8 mouse cellular contexts compared by ENCODE assay signal in the genomic region with DNA sequence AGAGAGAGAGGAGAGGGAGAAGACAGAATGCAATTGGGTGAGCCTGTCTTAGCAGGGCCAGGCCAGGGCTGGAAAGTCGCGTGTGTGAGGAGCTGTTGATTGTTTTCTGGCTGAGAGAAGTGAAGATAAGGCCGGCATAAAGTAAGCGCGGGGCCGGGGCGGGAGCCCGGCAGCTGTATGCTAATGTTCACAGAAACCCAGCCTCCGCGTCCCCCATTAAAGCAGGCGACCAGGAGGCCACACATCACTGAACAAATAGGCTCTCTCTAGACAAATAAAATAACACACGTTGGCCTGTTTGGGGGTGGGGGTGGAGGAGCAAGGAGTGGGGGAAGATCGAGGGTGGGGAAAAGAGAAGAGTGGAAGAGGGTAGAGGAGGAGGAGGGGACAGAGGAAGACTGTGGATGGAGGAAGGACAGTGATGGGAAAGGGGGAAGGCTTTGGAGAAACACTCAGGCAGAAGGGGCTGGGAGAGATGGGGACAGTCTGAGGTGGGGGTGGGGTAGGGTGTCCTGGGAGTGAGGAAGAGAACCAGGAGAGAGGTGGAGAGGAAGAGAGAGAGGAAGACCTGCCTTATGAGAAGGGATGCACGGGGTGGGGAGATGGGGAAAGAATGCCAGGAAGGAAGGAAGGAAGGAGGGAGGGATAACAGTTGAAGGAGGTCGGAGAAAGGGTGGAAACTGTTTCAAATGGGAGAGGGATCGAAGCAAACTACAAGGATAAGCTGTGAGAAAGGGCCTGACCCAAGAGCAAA. TPM values are rescaled to one million over a fixed set of nuclear protein-coding genes. Genes with fewer than 3 reads are reported as not detected.
A peak's percentile ranks its signal among the peaks of the same experiment; 100 is the strongest.
DNase-seq lines count a peak whose midpoint lies in the region; ATAC-seq lines count a peak whose summit lies in the region.

No protein-coding gene starts in this region.

- no peak overlapping the region for H3K9ac ChIP-seq in intestine, embryonic 15.5 days
- no peak overlapping the region for H3K9ac ChIP-seq in intestine, embryonic 16.5 days (ENCODE audit: low read depth, low read length)
- no peak overlapping the region; the same call in 1 of the 2 replicates for H3K9ac ChIP-seq in heart, embryonic 12.5 days

- H3K36me3 ChIP-seq in intestine, embryonic 15.5 days, result no peaks in the 10 kb centered on the region
- no peaks in the 10 kb centered on the region for H3K36me3 ChIP-seq in intestine, embryonic 16.5 days (ENCODE audit: control insufficient read depth, insufficient read depth, low read length)
- no peaks in the 10 kb centered on the region for H3K36me3 ChIP-seq in heart, embryonic 12.5 days
- H3K36me3 ChIP-seq in midbrain, embryonic 10.5 days, result no peaks in the 10 kb centered on the region

- ATAC-seq in intestine, embryonic 15.5 days, result peak; percentile 18; the same call in 1 of the 2 replicates
- no peak for ATAC-seq in intestine, embryonic 16.5 days
- no peak for ATAC-seq in heart, embryonic 12.5 days (ENCODE audit: insufficient number of reproducible peaks, low FRiP score)

- H3K27ac ChIP-seq in intestine, embryonic 15.5 days, result no peak overlapping the region
- no peak overlapping the region for H3K27ac ChIP-seq in intestine, embryonic 16.5 days (ENCODE audit: low read length)
- H3K27ac ChIP-seq in heart, embryonic 12.5 days (ENCODE audit: poor library complexity, severe bottlenecking), result no peak overlapping the region
- peak overlapping the region; percentile 89 for H3K27ac ChIP-seq in midbrain, embryonic 10.5 days (replicated peaks)

- peaks cover 27% of the 10 kb centered on the region for H3K4me1 ChIP-seq in intestine, embryonic 15.5 days (replicated peaks)
- peaks cover 22% of the 10 kb centered on the region for H3K4me1 ChIP-seq in intestine, embryonic 16.5 days (ENCODE audit: control insufficient read depth, insufficient read depth, low read length)
- H3K4me1 ChIP-seq in heart, embryonic 12.5 days (replicated peaks), result peaks cover 40% of the 10 kb centered on the region
- H3K4me1 ChIP-seq in midbrain, embryonic 10.5 days, result peaks cover 79% of the 10 kb centered on the region

- H3K9me3 ChIP-seq in intestine, embryonic 15.5 days, result no peaks in the 10 kb centered on the region
- H3K9me3 ChIP-seq in intestine, embryonic 16.5 days (ENCODE audit: control insufficient read depth, low read length), result no peaks in the 10 kb centered on the region
- no peaks in the 10 kb centered on the region for H3K9me3 ChIP-seq in heart, embryonic 12.5 days (replicated peaks)
- H3K9me3 ChIP-seq in midbrain, embryonic 10.5 days (replicated peaks), result no peaks in the 10 kb centered on the region

- peaks cover 69% of the 10 kb centered on the region for H3K27me3 ChIP-seq in intestine, embryonic 15.5 days (replicated peaks)
- peaks cover 57% of the 10 kb centered on the region for H3K27me3 ChIP-seq in intestine, embryonic 16.5 days (replicated peaks; ENCODE audit: control insufficient read depth, insufficient read depth, low read length)
- H3K27me3 ChIP-seq in heart, embryonic 12.5 days (replicated peaks), result peaks cover 60% of the 10 kb centered on the region
- peaks cover 98% of the 10 kb centered on the region for H3K27me3 ChIP-seq in midbrain, embryonic 10.5 days (ENCODE audit: low read depth, poor library complexity, severe bottlenecking)

- peak overlapping the region; percentile 56 for H3K4me2 ChIP-seq in intestine, embryonic 15.5 days (replicated peaks)
- H3K4me2 ChIP-seq in intestine, embryonic 16.5 days (ENCODE audit: low read depth, low read length), result no peak overlapping the region
- H3K4me2 ChIP-seq in heart, embryonic 12.5 days, result peak overlapping the region; percentile 64

- DNase-seq in MN1 (ENCODE audit: low spot score), result peak; percentile 78
- DNase-seq in midbrain, embryonic 10.5 days (ENCODE audit: low spot score), result peak; percentile 83
- no peak for DNase-seq in thymus, postnatal 36 days
- DNase-seq in ovary, postnatal 36 days (ENCODE audit: low spot score), result no peak
- DNase-seq in ovary, adult 18-20 months (ENCODE audit: low spot score), result no peak

- H3K4me3 ChIP-seq in intestine, embryonic 15.5 days (replicated peaks), result no peak overlapping the region
- H3K4me3 ChIP-seq in intestine, embryonic 16.5 days (ENCODE audit: low read length), result no peak overlapping the region
- peak overlapping the region; percentile 44 for H3K4me3 ChIP-seq in heart, embryonic 12.5 days
- H3K4me3 ChIP-seq in midbrain, embryonic 10.5 days, result peak overlapping the region; percentile 49

- WGBS in intestine, embryonic 15.5 days, result 2% methylated on average over 16 of the region's 16 CpGs
- WGBS in intestine, embryonic 16.5 days, result 3% methylated on average over 16 of the region's 16 CpGs
- WGBS in heart, embryonic 12.5 days, result under 1% methylated on average over 16 of the region's 16 CpGs
- 1% methylated on average over 16 of the region's 16 CpGs for WGBS in midbrain, embryonic 10.5 days

RNA-seq across cellular contexts. Expression of gene Insm1, which starts 4.3 kb away (rescaled TPM):
- 1.1 TPM in 2 replicates for polyA plus RNA-seq in intestine, embryonic 15.5 days (2015; fragmentation: Nextera tagmentation; extraction: Ambion mirVana)
- 0.35 and 0.54 TPM in 2 replicates for polyA plus RNA-seq in intestine, embryonic 16.5 days (2015; fragmentation: Nextera tagmentation; extraction: Ambion mirVana)
- not detected in 2 replicates for polyA plus RNA-seq in heart, embryonic 12.5 days (2016; fragmentation: Nextera tagmentation; extraction: Ambion mirVana)
- 3.0 and 4.7 TPM in 2 replicates for polyA plus RNA-seq in midbrain, embryonic 10.5 days (2016; fragmentation: Nextera tagmentation; extraction: Ambion mirVana)

Comparison
In these comparisons a context has a peak if more than half of its experiments do, and no peak if none do; other contexts are left out.
1. H3K4me3 ChIP-seq: peak in heart, embryonic 12.5 days (single experiment) and midbrain, embryonic 10.5 days (single experiment); none in intestine, embryonic 15.5 days (single experiment) and intestine, embryonic 16.5 days (single experiment).
2. DNase-seq: peak in MN1 (single experiment) and midbrain, embryonic 10.5 days (single experiment); none in thymus, postnatal 36 days (0 of 2), ovary, postnatal 36 days (single experiment) and ovary, adult 18-20 months (single experiment).